In genomic region chr4:136163448-136163847, GRCm38 (mm10) we compare ENCODE assay signal across 7 mouse cellular contexts. TPM values are rescaled to one million over a fixed set of nuclear protein-coding genes. Genes with fewer than 3 reads are reported as not detected.
A peak's percentile ranks its signal among the peaks of the same experiment; 100 is the strongest.
DNase-seq lines count a peak whose midpoint lies in the region; ATAC-seq and TF ChIP-seq lines count a peak whose summit lies in the region.

No protein-coding gene starts in this region.

- no peak; the same call in none of the 2 replicates for TF ChIP-seq CTCF in heart, adult 2 months (IDR thresholded peaks at IDR 0.05)
- TF ChIP-seq CTCF in kidney, adult 2 months (conservative IDR thresholded peaks at IDR 0.05; ENCODE audit: insufficient read depth, insufficient read length, low read depth, low read length), result peak; percentile 99
- peak; percentile 98 for TF ChIP-seq CTCF in spleen, adult 2 months (IDR thresholded peaks at IDR 0.05; ENCODE audit: extremely low read depth, insufficient read depth, insufficient read length, insufficient replicate concordance)

- H3K36me3 ChIP-seq in embryonic facial prominence, embryonic 12.5 days, result no peaks in the 10 kb centered on the region
- no peaks in the 10 kb centered on the region for H3K36me3 ChIP-seq in heart, adult 2 months (ENCODE audit: control insufficient read depth, insufficient read depth, low read length)
- H3K36me3 ChIP-seq in kidney, adult 2 months (ENCODE audit: control insufficient read depth, insufficient read depth, low read length), result no peaks in the 10 kb centered on the region
- H3K36me3 ChIP-seq in limb, embryonic 13.5 days, result no peaks in the 10 kb centered on the region
- no peaks in the 10 kb centered on the region for H3K36me3 ChIP-seq in midbrain, embryonic 15.5 days (replicated peaks)
- no peaks in the 10 kb centered on the region for H3K36me3 ChIP-seq in spleen, adult 2 months (ENCODE audit: control insufficient read depth, insufficient read depth, low read length)

- under 1% methylated on average over 11 of the region's 11 CpGs for WGBS in embryonic facial prominence, embryonic 12.5 days
- WGBS in heart, adult 2 months, result 1% methylated on average over 11 of the region's 11 CpGs
- WGBS in kidney, adult 2 months, result 2% methylated on average over 11 of the region's 11 CpGs
- WGBS in limb, embryonic 13.5 days, result under 1% methylated on average over 11 of the region's 11 CpGs
- 5% methylated on average over 11 of the region's 11 CpGs for WGBS in midbrain, embryonic 15.5 days
- 3% methylated on average over 11 of the region's 11 CpGs for WGBS in spleen, adult 2 months

- no peak for TF ChIP-seq POLR2A in heart, adult 2 months (IDR thresholded peaks at IDR 0.05; ENCODE audit: insufficient read depth, low read depth, low read length)
- TF ChIP-seq POLR2A in kidney, adult 2 months (IDR thresholded peaks at IDR 0.05; ENCODE audit: low read depth, low read length), result no peak
- no peak for TF ChIP-seq POLR2A in spleen, adult 2 months (IDR thresholded peaks at IDR 0.05; ENCODE audit: low read depth, low read length)

- H3K27ac ChIP-seq in embryonic facial prominence, embryonic 12.5 days, result no peak overlapping the region
- H3K27ac ChIP-seq in heart, adult 2 months, result no peak overlapping the region
- no peak overlapping the region for H3K27ac ChIP-seq in kidney, adult 2 months (ENCODE audit: insufficient read depth, low read depth, low read length)
- H3K27ac ChIP-seq in limb, embryonic 13.5 days, result no peak overlapping the region
- H3K27ac ChIP-seq in midbrain, embryonic 15.5 days, result no peak overlapping the region
- no peak overlapping the region for H3K27ac ChIP-seq in spleen, adult 2 months (ENCODE audit: insufficient read depth, low read length)

- H3K27me3 ChIP-seq in embryonic facial prominence, embryonic 12.5 days, result no peaks in the 10 kb centered on the region
- H3K27me3 ChIP-seq in heart, adult 2 months (ENCODE audit: control insufficient read depth, insufficient read depth, low read length), result no peaks in the 10 kb centered on the region
- H3K27me3 ChIP-seq in kidney, adult 2 months (replicated peaks; ENCODE audit: control insufficient read depth, insufficient read depth, low read length), result no peaks in the 10 kb centered on the region
- H3K27me3 ChIP-seq in limb, embryonic 13.5 days, result no peaks in the 10 kb centered on the region
- no peaks in the 10 kb centered on the region for H3K27me3 ChIP-seq in midbrain, embryonic 15.5 days (replicated peaks)
- no peaks in the 10 kb centered on the region for H3K27me3 ChIP-seq in spleen, adult 2 months (ENCODE audit: control insufficient read depth, insufficient read depth, low read length)

- intact Hi-C loops in heart, adult 2 months (cut with DNase I), result loop anchor here (1.0 to 5.0 kb wide), 3 partner anchors 17 to 79 kb away; no protein-coding TSS in a partner anchor

- peak; percentile 93 for DNase-seq in adrenal gland, postnatal 10 days
- DNase-seq in heart, adult 2 months, result peak; percentile 84 to 92
- DNase-seq in kidney, adult 2 months, result peak; percentile 87
- peak; percentile 64 to 85 for DNase-seq in spleen, adult 2 months (ENCODE audit: low read depth in 1 of 2, low spot score in 2 of 2)

- peak; percentile 48 for ATAC-seq in embryonic facial prominence, embryonic 12.5 days (ENCODE audit: insufficient number of reproducible peaks, insufficient read depth, low FRiP score, low TSS enrichment)
- ATAC-seq in limb, embryonic 13.5 days (ENCODE audit: low FRiP score, low read depth), result peak; percentile 88
- ATAC-seq in midbrain, embryonic 15.5 days (replicated peaks), result peak; percentile 55; the same call in 1 of the 2 replicates

- no peaks in the 10 kb centered on the region for H3K9me3 ChIP-seq in embryonic facial prominence, embryonic 12.5 days
- no peaks in the 10 kb centered on the region for H3K9me3 ChIP-seq in limb, embryonic 13.5 days
- no peaks in the 10 kb centered on the region for H3K9me3 ChIP-seq in midbrain, embryonic 15.5 days

- H3K9ac ChIP-seq in embryonic facial prominence, embryonic 12.5 days, result no peak overlapping the region
- H3K9ac ChIP-seq in heart, adult 2 months (ENCODE audit: low read depth, low read length), result no peak overlapping the region
- no peak overlapping the region for H3K9ac ChIP-seq in limb, embryonic 13.5 days
- no peak overlapping the region for H3K9ac ChIP-seq in midbrain, embryonic 15.5 days

- H3K4me2 ChIP-seq in embryonic facial prominence, embryonic 12.5 days (replicated peaks), result no peak overlapping the region
- H3K4me2 ChIP-seq in limb, embryonic 13.5 days (replicated peaks), result no peak overlapping the region
- peak overlapping the region; percentile 24; the same call in 1 of the 2 replicates for H3K4me2 ChIP-seq in midbrain, embryonic 15.5 days

- TF ChIP-seq EP300 in heart, adult 2 months (IDR thresholded peaks at IDR 0.05; ENCODE audit: insufficient read depth, low read depth, low read length), result peak; percentile 87

- peaks cover 12% of the 10 kb centered on the region for H3K4me1 ChIP-seq in embryonic facial prominence, embryonic 12.5 days
- no peaks in the 10 kb centered on the region; the same call in 1 of the 2 replicates for H3K4me1 ChIP-seq in heart, adult 2 months (ENCODE audit: control insufficient read depth, insufficient read depth, low read length)
- H3K4me1 ChIP-seq in kidney, adult 2 months (ENCODE audit: control insufficient read depth, insufficient read depth, low read length), result no peaks in the 10 kb centered on the region
- H3K4me1 ChIP-seq in limb, embryonic 13.5 days, result peaks cover 9% of the 10 kb centered on the region
- H3K4me1 ChIP-seq in midbrain, embryonic 15.5 days, result peaks cover 6% of the 10 kb centered on the region
- H3K4me1 ChIP-seq in spleen, adult 2 months (ENCODE audit: control insufficient read depth, insufficient read depth, insufficient read length), result no peaks in the 10 kb centered on the region

- H3K4me3 ChIP-seq in embryonic facial prominence, embryonic 12.5 days, result no peak overlapping the region
- H3K4me3 ChIP-seq in heart, adult 2 months, result no peak overlapping the region
- H3K4me3 ChIP-seq in kidney, adult 2 months (ENCODE audit: insufficient read depth, low read depth, low read length), result no peak overlapping the region
- H3K4me3 ChIP-seq in limb, embryonic 13.5 days, result no peak overlapping the region
- H3K4me3 ChIP-seq in midbrain, embryonic 15.5 days, result no peak overlapping the region
- no peak overlapping the region for H3K4me3 ChIP-seq in spleen, adult 2 months (ENCODE audit: extremely low read depth, insufficient read depth, insufficient read length)

- H3K79me2 ChIP-seq in heart, adult 2 months (replicated peaks; ENCODE audit: control insufficient read depth, insufficient read depth, low read length), result no peaks in the 10 kb centered on the region

RNA-seq across cellular contexts. Expression of gene E2f2, which starts 8.7 kb away (rescaled TPM):
- total RNA-seq in adrenal gland, postnatal 10 days (2021), result 10 to 100 TPM in 1 of 2 experiments, 1 to 10 TPM in 1; 7.9 to 14.8 TPM
- 8.3 and 8.7 TPM in 2 replicates for polyA plus RNA-seq in embryonic facial prominence, embryonic 12.5 days (2016; fragmentation: Nextera tagmentation; extraction: Ambion mirVana)
- total RNA-seq in heart, adult 2 months (2021), result 1 to 10 TPM in 1 of 2 experiments, under 1 TPM in 1; 0.65 to 5.3 TPM
- polyA plus RNA-seq in heart, adult 2 months (2012; rRNA removed), result 0.41 and 1.3 TPM in 2 replicates
- 2.1 and 2.2 TPM in 2 replicates for polyA plus RNA-seq in kidney, adult 2 months (2012; rRNA removed)
- polyA plus RNA-seq in limb, embryonic 13.5 days (2015; fragmentation: Nextera tagmentation; extraction: Ambion mirVana), result 7.9 and 8.7 TPM in 2 replicates
- polyA plus RNA-seq in midbrain, embryonic 15.5 days (2015; fragmentation: Nextera tagmentation; extraction: Ambion mirVana), result 2.2 and 2.3 TPM in 2 replicates
- 32.1 and 33.5 TPM in 2 replicates for polyA plus RNA-seq in spleen, adult 2 months (2012; rRNA removed)

RNA-seq across cellular contexts. Expression of gene Id3, which starts 20.2 kb away (rescaled TPM):
- total RNA-seq in adrenal gland, postnatal 10 days (2021), result 100 to 1,000 TPM in 1 of 2 experiments, 10 to 100 TPM in 1; 97.2 to 110 TPM
- polyA plus RNA-seq in embryonic facial prominence, embryonic 12.5 days (2016; fragmentation: Nextera tagmentation; extraction: Ambion mirVana), result 612 and 623 TPM in 2 replicates
- total RNA-seq in heart, adult 2 months (2021), result 10 to 100 TPM; 56.8 to 58.8 TPM
- 92.1 and 120 TPM in 2 replicates for polyA plus RNA-seq in heart, adult 2 months (2012; rRNA removed)
- polyA plus RNA-seq in kidney, adult 2 months (2012; rRNA removed), result 259 and 289 TPM in 2 replicates
- 736 and 770 TPM in 2 replicates for polyA plus RNA-seq in limb, embryonic 13.5 days (2015; fragmentation: Nextera tagmentation; extraction: Ambion mirVana)
- 127 and 151 TPM in 2 replicates for polyA plus RNA-seq in midbrain, embryonic 15.5 days (2015; fragmentation: Nextera tagmentation; extraction: Ambion mirVana)
- polyA plus RNA-seq in spleen, adult 2 months (2012; rRNA removed), result 138 and 195 TPM in 2 replicates

RNA-seq across cellular contexts. Expression of gene Asap3, which starts 42.7 kb away (rescaled TPM):
- 1 to 10 TPM; 5.0 to 7.9 TPM for total RNA-seq in adrenal gland, postnatal 10 days (2021)
- 13.1 and 13.3 TPM in 2 replicates for polyA plus RNA-seq in embryonic facial prominence, embryonic 12.5 days (2016; fragmentation: Nextera tagmentation; extraction: Ambion mirVana)
- 10 to 100 TPM in 1 of 2 experiments, 1 to 10 TPM in 1; 7.8 to 10.2 TPM for total RNA-seq in heart, adult 2 months (2021)
- 8.6 and 9.4 TPM in 2 replicates for polyA plus RNA-seq in heart, adult 2 months (2012; rRNA removed)
- 5.7 and 7.0 TPM in 2 replicates for polyA plus RNA-seq in kidney, adult 2 months (2012; rRNA removed)
- 15.1 and 16.4 TPM in 2 replicates for polyA plus RNA-seq in limb, embryonic 13.5 days (2015; fragmentation: Nextera tagmentation; extraction: Ambion mirVana)
- polyA plus RNA-seq in midbrain, embryonic 15.5 days (2015; fragmentation: Nextera tagmentation; extraction: Ambion mirVana), result 5.1 and 5.2 TPM in 2 replicates
- 1.9 and 2.5 TPM in 2 replicates for polyA plus RNA-seq in spleen, adult 2 months (2012; rRNA removed)
